Mouse (Mus musculus): ENCODE results near the gene Gjd3.

Gene Gjd3

GRCm38 (mm10) chr11:98979356-98979755, 3.5 kb downstream of the Gjd3 start:
- DNase-seq, result no peak

- DNase-seq, result no peak
Measured at GRCm38 (mm10) chr11:98978526-98979148, 4.2 kb downstream of the Gjd3 start.

- DNase-seq, result peak; percentile 56 to 80
Measured at GRCm38 (mm10) chr11:98974871-98975719, 7.7 kb downstream of the Gjd3 start.

GRCm38 (mm10) chr11:98974213-98974612, 8.6 kb downstream of the Gjd3 start:
- no peak for DNase-seq

- peak in 1 of 2 experiments; percentile 39 for DNase-seq
Measured at GRCm38 (mm10) chr11:98973584-98973983, 9.2 kb downstream of the Gjd3 start.

GRCm38 (mm10) chr11:98972801-98973360, 9.9 kb downstream of the Gjd3 start:
- no peak for DNase-seq

- DNase-seq, result peak; percentile 74 to 89
Measured at GRCm38 (mm10) chr11:98972215-98972614, 10.6 kb downstream of the Gjd3 start.

GRCm38 (mm10) chr11:98971316-98972031, 11.3 kb downstream of the Gjd3 start:
- peak; percentile 69 to 82 for DNase-seq

- DNase-seq, result peak; percentile 87 to 88
Measured at GRCm38 (mm10) chr11:98970191-98970925, 12.5 kb downstream of the Gjd3 start.

- DNase-seq, result peak in 1 of 2 experiments; percentile 50
Measured at GRCm38 (mm10) chr11:98969496-98969927, 13.3 kb downstream of the Gjd3 start.

- DNase-seq, result no peak
Measured at GRCm38 (mm10) chr11:98968716-98969495, 13.9 kb downstream of the Gjd3 start.

GRCm38 (mm10) chr11:98968079-98968478, 14.7 kb downstream of the Gjd3 start:
- DNase-seq, result no peak

GRCm38 (mm10) chr11:98966499-98967141, 16.2 kb downstream of the Gjd3 start:
- no peak for DNase-seq

- DNase-seq, result no peak
Measured at GRCm38 (mm10) chr11:98965416-98966077, 17.3 kb downstream of the Gjd3 start.

GRCm38 (mm10) chr11:98964616-98965415, 18.0 kb downstream of the Gjd3 start:
- DNase-seq, result no peak

- DNase-seq, result no peak
Measured at GRCm38 (mm10) chr11:98964201-98964615, 18.6 kb downstream of the Gjd3 start.

GRCm38 (mm10) chr11:98963191-98964021, 19.4 kb downstream of the Gjd3 start:
- peak; percentile 82 to 88 for DNase-seq

GRCm38 (mm10) chr11:98962421-98963095, 20.3 kb downstream of the Gjd3 start:
- DNase-seq, result no peak
